Mouse (Mus musculus): ENCODE measurements at regions not wholly inside any gene's neighbourhood (a gene's known extent, or its start where the extent isn't known, plus 50 kb on each side); places are given as distances from the start of the nearest gene placed in this dataset.

- DNase-seq = no peak
Measured at GRCm38 (mm10) chr1:193443964-193444676, 74.0 kb upstream of the Camk1g start.

- peak in 1 of 2 experiments; percentile 26 for DNase-seq
Measured at GRCm38 (mm10) chr1:193440512-193440911, 70.4 kb upstream of the Camk1g start.

GRCm38 (mm10) chr1:193434281-193434680, 64.2 kb upstream of the Camk1g start:
- no peak for DNase-seq

DNA sequence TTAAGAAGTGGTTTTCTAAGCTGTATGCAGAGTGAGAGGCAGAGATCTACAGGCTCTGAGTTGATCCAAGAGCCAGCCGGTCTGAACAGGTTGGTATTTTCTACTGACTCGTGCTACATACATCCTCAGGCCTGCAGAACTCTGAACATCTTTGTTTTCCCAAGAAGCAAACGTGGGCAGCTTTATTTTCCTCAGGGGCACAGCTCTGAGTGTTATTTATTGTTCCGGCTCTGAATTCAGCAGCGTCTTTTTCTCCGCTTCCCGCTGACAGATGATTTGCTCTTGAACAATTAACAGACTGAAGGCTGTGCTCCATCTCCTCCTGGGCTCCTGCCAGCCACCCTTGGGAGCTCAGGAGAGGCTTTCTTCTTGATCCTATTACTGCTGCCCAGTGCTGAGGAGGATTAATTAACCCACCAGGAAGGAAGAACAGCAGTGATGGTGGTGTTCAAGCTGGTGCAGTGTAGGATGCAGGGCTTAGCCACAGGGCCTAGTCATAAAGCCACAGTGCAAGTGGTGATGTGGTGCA, 63.5 kb upstream of the Camk1g start:
- no peak for DNase-seq

GRCm38 (mm10) chr1:193430231-193430630, 60.1 kb upstream of the Camk1g start:
- no peak for DNase-seq

GRCm38 (mm10) chr1:193423653-193424075, 53.6 kb upstream of the Camk1g start:
- no peak for DNase-seq

DNA sequence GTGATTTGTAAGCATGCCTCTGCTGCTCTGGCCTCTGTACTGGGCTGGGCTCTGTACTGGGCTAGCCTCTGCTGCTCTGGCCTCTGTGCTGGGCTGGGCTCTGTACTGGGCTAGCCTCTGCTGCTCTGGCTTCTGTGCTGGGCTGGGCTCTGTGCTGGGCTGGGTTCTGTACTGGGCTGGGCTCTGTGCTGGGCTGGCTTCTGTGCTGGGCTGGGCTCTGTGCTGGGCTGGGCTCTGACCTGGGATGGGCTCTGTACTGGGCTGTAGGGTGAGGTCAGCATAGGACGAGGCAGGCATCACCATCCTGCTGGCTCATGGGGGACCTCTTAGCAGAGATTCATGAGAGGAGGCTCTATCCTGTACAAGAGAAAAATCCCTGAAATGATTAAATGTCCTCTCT, 52.8 kb upstream of the Camk1g start:
- DNase-seq = no peak

DNA sequence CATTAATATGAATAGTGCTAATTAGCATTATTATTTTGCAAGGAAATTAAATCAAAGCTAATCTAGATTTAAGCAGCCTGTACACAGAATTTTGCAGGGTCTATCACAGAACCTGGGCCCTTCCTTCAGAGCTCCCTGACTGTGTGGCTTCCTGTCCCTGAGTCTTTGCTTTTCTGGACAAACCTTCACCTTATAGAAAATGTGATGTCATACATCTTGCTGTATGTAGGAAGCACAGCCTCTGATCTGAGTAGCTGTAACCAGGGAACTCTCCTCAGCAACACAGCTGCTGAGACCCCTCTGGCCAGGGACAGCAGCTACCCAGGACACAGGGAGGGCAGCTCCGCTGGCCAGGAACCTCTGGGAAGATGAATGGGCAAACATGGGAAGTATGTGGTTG, 51.7 kb upstream of the Camk1g start:
- no peak for DNase-seq

- DNase-seq = no peak
Measured at GRCm38 (mm10) chr1:193421414-193421813, 51.3 kb upstream of the Camk1g start.

All from kidney, adult 8-10 months (tissue).